Mouse (Mus musculus) monocyte, adult 5-6 weeks (primary cell): Measurements from ENCODE around the gene Fchsd2. TPM values are rescaled to one million over a fixed set of nuclear protein-coding genes. Genes with fewer than 3 reads are reported as not detected.

Source experiments
- ATAC-seq: fragments of 153-309, 156-312 bp; replicated peaks from 2 replicates; pipeline ENCODE4 v1.8.0; 2017; ENCODE audit warnings: mild to moderate bottlenecking; ENCODE audit not compliant: low TSS enrichment, insufficient number of reproducible peaks, severe bottlenecking, poor library complexity, low FRiP score
- total RNA-seq: library from RNA; stranded (forward); fragments of 200-1000, 200-491, 200-594 nt; gene quantifications from 3 replicates; pipeline ENCODE4 v1.2.3, GENCODE M21; 2017

Gene Fchsd2
- total RNA-seq, 1 experiment from 2014 or later: 36.7 TPM

GRCm38 (mm10) chr7:101321218-101321827, 228.7 kb downstream of the Fchsd2 start:
- no peak for ATAC-seq

- no peak for ATAC-seq
Observed at GRCm38 (mm10) chr7:101323141-101323594, 230.5 kb downstream of the Fchsd2 start.

- no peak for ATAC-seq
Observed at GRCm38 (mm10) chr7:101324142-101324962, 231.7 kb downstream of the Fchsd2 start.

GRCm38 (mm10) chr7:101326006-101326405, 233.3 kb downstream of the Fchsd2 start:
- no peak for ATAC-seq

GRCm38 (mm10) chr7:101327263-101327662, 234.6 kb downstream of the Fchsd2 start:
- no peak for ATAC-seq

- no peak for ATAC-seq
Observed at GRCm38 (mm10) chr7:101327786-101328185, 235.1 kb downstream of the Fchsd2 start.

GRCm38 (mm10) chr7:101328621-101329158, 236.0 kb downstream of the Fchsd2 start:
- no peak for ATAC-seq

GRCm38 (mm10) chr7:101329606-101330005, 236.9 kb downstream of the Fchsd2 start:
- ATAC-seq: no peak

GRCm38 (mm10) chr7:101330074-101330840, 237.6 kb downstream of the Fchsd2 start:
- ATAC-seq: no peak

GRCm38 (mm10) chr7:101330841-101331173, 238.1 kb downstream of the Fchsd2 start:
- ATAC-seq: no peak

- ATAC-seq: no peak
Observed at GRCm38 (mm10) chr7:101332045-101332831, 239.6 kb downstream of the Fchsd2 start.

Other genes starting within 250 kb of the Fchsd2 start
- gene Relt, start 229.4 kb upstream of the Fchsd2 start, total RNA-seq: 22.5 to 31.8 TPM (median 26.4 TPM) in 3 replicates
- gene Arhgef17, start 160.8 kb upstream of the Fchsd2 start, total RNA-seq: 0.10 to 0.29 TPM in 2 of 3 replicates, not detected in the other
- gene P2ry6, start 118.2 kb upstream of the Fchsd2 start, total RNA-seq: 15.7 to 27.7 TPM (median 22.9 TPM) in 3 replicates
- gene P2ry2, start 80.0 kb upstream of the Fchsd2 start, total RNA-seq: 0.19 to 6.9 TPM (median 0.49 TPM) in 3 replicates
- gene Atg16l2, start 209.4 kb downstream of the Fchsd2 start, total RNA-seq: 21.8 to 36.0 TPM (median 26.3 TPM) in 3 replicates
- 2.3 to 14.3 TPM (median 12.1 TPM) in 3 replicates for gene Stard10, start 224.2 kb downstream of the Fchsd2 start, total RNA-seq